Mouse (Mus musculus): ENCODE results near the gene Dhx30.
A peak's percentile ranks its signal among the peaks of the same experiment; 100 is the strongest.
"Not testable (repeated sequence)": the region's sequence is repeated elsewhere in the genome, so short reads cannot be mapped to it uniquely, and the experiment has no call there.

Gene Dhx30

DNA sequence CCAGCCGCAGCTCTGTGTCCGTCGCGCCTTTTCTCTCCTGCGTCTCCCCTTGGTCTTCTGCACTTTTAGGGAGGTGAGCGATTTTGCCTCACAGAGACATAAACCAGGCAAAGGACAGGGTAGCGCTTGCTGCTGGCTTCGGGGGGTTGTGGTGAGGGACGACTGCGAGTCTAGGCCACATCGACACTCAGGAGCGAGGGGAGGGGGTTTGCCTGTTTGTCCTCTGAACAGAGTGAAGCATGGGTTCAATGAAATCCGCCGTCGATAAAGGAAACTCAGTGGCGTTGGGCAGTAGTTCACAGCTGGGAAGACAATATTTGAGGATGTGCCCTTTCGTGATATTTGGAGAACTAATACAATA lies at the start of gene Dhx30:
Dhx30 (minus strand) TSS at position 52 of the 361 bp plus-strand sequence.
- no peak for DNase-seq

DNA sequence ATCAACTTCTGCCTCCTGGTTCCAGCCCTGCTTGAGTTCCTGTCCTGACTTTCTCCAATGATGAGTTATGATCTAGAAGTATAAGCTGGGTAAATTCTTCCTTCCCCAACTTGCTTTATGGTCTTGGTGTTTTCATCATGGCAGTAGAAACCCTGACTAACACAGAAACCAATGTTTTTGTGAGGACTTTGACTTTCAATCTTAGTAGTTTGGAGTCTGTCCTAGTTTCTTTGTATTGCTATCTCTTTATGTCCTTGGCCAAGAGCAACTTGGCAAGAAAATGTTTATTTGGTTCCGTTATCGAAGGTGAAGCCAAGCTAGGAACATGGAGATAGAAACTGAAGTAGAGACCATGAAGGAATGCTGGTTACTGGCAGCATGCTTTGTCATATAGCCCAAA lies 45.4 kb upstream of the Dhx30 start:
- no peak for DNase-seq

DNA sequence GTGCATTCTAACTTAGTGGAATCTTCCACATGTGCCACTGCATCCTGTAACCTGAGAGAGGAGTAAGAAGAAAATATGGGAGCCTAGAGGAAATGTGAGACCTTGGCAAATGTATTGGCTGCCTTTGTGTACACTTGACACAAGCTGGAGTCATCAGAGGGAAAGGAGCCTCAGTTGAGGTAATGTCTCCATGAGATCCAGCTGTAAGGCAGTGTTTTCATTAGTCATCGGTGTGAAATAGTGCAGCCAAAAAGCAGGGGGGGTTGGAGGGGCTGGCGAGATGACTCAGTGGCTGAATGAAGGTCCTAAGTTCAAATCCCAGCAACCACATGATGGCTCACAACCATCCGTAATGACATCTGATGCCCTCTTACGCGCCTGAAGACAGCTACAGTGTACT lies 44.8 kb upstream of the Dhx30 start:
- no peak for DNase-seq

- not testable (repeated sequence) for DNase-seq
These were observed 42.9 kb upstream of the Dhx30 start for GRCm38 (mm10) chr9:110160486-110160885.

DNA sequence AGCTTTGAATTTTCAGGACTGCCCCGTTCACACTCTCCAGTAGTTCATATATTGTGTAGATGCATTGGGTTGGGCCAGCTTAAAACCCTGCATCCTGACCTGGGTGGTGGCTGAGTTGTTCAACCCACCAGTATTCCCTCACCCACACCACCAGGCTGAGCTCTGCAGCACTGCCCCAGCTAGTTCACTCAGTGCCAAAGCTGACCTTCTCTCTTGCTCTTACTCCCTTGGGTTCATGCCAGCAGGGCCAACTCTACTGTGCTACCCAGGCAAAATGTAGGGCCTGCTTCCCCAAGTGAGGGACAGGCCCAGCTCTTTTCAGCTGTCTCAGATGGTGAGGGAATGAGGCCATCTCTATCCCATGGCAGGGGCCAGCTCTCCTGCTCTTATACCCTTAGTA lies 41.4 kb upstream of the Dhx30 start:
- no peak for DNase-seq

DNA sequence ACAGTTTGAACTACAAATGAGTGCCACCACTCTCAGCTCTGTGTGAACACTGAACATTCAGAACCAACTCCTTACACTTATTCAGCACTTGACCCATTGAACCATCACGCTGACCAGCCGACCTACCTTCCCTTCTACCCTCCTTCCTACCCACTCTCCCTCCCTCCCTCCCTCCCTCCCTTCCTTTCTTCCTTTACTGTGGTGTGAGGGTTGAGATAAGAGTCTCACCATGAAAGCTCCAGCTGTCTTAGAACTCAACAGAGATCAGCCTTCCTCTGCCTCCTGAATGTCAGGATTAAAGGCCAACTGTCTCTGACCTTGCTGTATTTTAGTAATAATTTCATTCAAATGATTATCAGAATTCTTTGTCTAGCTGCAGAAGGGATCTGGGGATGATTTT lies 31.0 kb upstream of the Dhx30 start:
- no peak for DNase-seq

GRCm38 (mm10) chr9:110142097-110142496 lies 24.5 kb upstream of the Dhx30 start:
- DNase-seq, result no peak

DNA sequence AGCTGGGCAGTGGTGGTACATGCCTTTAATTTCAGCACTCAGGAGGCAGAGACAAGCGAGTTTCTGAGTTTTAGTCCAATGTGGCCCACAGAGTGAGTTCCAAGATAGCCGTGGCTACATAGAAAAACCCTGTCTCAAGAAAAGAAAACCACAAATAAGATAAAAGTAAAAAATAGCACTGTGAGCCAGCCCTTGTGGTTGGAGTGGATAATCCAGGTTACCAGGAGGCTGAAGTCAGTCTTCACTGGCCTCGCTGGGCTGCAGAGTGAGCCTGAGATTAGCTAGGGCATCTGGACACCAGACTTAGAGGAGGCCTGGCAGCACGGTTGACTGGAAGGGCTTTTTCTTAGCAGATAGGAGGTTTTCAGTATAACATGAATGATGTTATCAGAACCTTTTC lies 21.5 kb upstream of the Dhx30 start:
- no peak for DNase-seq

GRCm38 (mm10) chr9:110134176-110134575 lies 16.5 kb upstream of the Dhx30 start:
- no peak for DNase-seq

- DNase-seq, result no peak
These were observed 15.3 kb upstream of the Dhx30 start for GRCm38 (mm10) chr9:110132921-110133320.

- DNase-seq, result no peak
These were observed 14.6 kb upstream of the Dhx30 start for GRCm38 (mm10) chr9:110132201-110132605.

- peak; percentile 100 for DNase-seq
These were observed 14.0 kb upstream of the Dhx30 start for GRCm38 (mm10) chr9:110131525-110132197.

- no peak for DNase-seq
These were observed 13.4 kb upstream of the Dhx30 start for GRCm38 (mm10) chr9:110130896-110131524.

DNA sequence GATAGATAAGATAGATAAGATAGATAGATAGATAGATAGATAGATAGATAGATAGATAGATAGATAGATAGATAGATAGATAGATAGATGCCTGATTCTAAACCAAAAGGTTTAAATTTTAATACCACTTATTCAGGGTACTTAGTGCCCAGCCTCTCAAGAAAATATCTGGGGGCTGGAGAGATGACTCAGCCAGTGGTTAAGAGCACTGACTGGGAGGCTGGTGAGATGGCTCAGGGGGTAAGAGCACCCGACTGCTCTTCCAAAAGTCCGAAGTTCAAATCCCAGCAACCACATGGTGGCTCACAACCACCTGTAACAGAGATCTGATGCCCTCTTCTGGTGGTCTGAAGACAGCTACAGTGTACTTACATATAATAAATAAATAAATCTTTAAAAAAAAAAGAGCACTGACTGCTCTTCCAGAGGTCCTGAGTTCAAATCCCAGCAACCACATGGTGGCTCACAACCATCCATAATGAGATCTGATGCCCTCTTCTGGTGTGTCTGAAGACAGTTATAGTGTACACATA lies 6.4 kb upstream of the Dhx30 start:
- not testable (repeated sequence) for DNase-seq

- DNase-seq, result no peak
These were observed 5.7 kb upstream of the Dhx30 start for GRCm38 (mm10) chr9:110123322-110123721.

DNA sequence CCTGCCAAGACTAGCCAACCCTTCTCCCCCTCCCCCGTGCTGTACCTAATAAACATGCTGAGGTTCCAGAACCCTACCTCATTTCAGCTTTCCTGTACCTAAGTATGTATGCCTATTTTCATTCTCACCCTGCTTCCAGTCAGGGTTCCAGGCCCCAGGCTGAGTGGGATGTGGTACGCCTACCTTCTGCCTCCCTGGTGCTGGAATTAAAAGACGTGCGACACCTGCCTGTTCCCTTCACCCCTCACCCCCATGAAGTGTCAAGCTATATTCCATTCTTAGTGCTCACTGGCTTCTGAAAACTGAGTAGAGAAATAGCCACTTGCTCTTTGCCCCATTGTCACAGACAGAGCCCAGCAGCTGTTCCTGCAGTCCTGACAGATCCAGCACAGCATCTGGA lies 3.8 kb upstream of the Dhx30 start:
- no peak for DNase-seq

- DNase-seq, result no peak
These were observed 619 bp upstream of the Dhx30 start for GRCm38 (mm10) chr9:110118249-110118648.

- peak; percentile 87 to 92 for DNase-seq
These were observed 452 bp downstream of the Dhx30 start, which contains the start of gene Smarcc1 for GRCm38 (mm10) chr9:110116977-110117778. Smarcc1 (plus strand) TSS chr9:110117708.

GRCm38 (mm10) chr9:110116353-110116976 lies 1.2 kb downstream of the Dhx30 start:
- no peak for DNase-seq

DNA sequence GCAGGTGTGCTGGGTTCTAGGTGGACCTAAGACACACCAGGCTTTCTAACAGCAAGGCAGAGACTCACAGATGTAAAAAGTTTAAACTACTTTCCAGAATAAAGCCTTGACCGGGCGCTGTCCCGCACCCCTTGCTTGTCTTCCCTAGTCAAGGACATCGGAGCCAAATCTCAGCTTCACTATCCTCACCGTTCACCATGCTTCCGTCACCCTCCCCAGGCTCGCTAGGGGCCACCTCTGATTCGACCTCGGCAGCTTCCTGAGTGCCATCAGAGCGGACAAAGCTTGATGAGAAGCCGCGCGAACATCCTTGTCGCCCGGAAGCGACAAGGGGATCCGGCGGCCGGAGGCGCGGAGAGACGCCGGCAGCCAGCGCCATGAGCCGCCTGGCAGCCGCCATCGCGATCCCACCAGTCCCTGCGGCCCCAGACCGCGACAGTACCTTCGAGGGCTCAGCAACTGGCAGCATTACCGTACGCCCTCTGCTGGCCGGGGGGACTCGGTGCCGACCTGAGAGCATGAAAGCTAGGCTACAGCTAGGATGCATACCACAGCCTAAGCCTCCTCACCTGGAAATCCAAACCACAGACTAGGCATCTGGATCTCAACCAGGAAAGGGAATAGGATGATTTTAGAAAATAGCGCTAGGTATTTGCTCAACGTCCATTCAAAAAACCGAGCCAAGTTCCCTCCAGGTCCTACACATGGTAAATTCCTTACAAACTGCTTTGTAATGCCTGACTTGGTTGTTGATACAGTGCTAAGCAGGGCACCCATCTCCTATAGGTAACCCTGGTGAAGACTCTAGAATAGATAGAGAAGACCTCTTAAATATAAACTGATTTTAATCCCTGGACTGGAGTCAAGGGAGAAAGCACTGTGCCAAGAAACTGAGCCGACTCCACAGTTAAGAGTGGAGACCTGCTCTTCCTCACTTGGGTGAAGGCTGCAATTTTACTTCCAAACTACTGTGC lies 16.7 kb downstream of the Dhx30 start:
- peak; percentile 98 for DNase-seq

GRCm38 (mm10) chr9:110097791-110098190 lies 19.8 kb downstream of the Dhx30 start:
- DNase-seq, result no peak

DNA sequence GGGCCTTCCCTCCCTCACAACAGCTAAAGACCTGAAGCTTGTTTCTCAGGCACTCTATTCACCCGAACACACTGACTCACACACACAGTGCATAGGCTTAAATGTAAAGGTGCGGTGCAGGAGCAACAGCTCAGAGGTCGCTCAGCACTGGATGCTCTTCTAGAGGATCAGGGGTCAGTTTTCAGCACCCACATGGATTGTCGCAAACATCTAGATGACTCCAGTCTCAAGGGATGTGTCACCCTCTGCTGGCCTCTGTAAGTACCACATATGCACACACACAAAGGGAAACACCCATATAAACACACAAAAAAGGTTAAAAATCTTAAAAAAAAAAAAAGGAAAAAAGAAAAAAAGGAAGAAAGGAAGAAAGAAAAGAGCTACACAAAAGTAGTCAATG lies 22.9 kb downstream of the Dhx30 start:
- DNase-seq, result no peak

All from cerebellum, postnatal 14 days (tissue).